In genomic region chr7:103812174-103812573, GRCm38 (mm10) we compare ENCODE assay signal across 27 mouse cellular contexts. TPM values are rescaled to one million over a fixed set of nuclear protein-coding genes. Genes with fewer than 3 reads are reported as not detected.
DNase-seq lines count a peak whose midpoint lies in the region; ATAC-seq and TF ChIP-seq lines count a peak whose summit lies in the region.
"Had no signal": no experiment of that assay in that cellular context is flagged by ENCODE, and none has a peak within 500 bp of the region (broad histone marks: within the 10 kb centered on the region; RNA-seq: fewer than 3 reads in every experiment).

No protein-coding gene starts in this region.

- 37% methylated on average over 1 of the region's 1 CpGs for WGBS in heart, embryonic 11.5 days (ENCODE audit: insufficient replicate concordance)
- WGBS in heart, embryonic 12.5 days = 40% methylated on average over 1 of the region's 1 CpGs
- 4% methylated on average over 1 of the region's 1 CpGs for WGBS in liver, embryonic 13.5 days (ENCODE audit: insufficient replicate concordance)

- no peak overlapping the region for H3K4me2 ChIP-seq in heart, embryonic 11.5 days
- H3K4me2 ChIP-seq in heart, embryonic 12.5 days = no peak overlapping the region
- H3K4me2 ChIP-seq in liver, embryonic 13.5 days = peak overlapping the region; percentile 63
- H3K4me2 ChIP-seq: hindbrain, embryonic 13.5 days; midbrain, embryonic 15.5 days had no signal

- H3K27ac ChIP-seq in heart, embryonic 11.5 days (ENCODE audit: low read depth, low read length) = peak overlapping the region; percentile 50; the same call in 1 of the 2 replicates
- no peak overlapping the region for H3K27ac ChIP-seq in heart, embryonic 12.5 days (ENCODE audit: poor library complexity, severe bottlenecking)
- H3K27ac ChIP-seq in liver, embryonic 13.5 days = peak overlapping the region; percentile 99
- no peak overlapping the region for H3K27ac ChIP-seq in layer of hippocampus, adult 2 months
- H3K27ac ChIP-seq: embryonic facial prominence, embryonic 10.5 days; gastrocnemius, adult 2 months; hindbrain, embryonic 13.5 days; midbrain, embryonic 15.5 days had no signal

- H3K9me3 ChIP-seq in heart, embryonic 11.5 days (replicated peaks; ENCODE audit: control insufficient read depth, low read length) = no peaks in the 10 kb centered on the region
- H3K9me3 ChIP-seq in heart, embryonic 12.5 days (replicated peaks) = no peaks in the 10 kb centered on the region
- no peaks in the 10 kb centered on the region for H3K9me3 ChIP-seq in liver, embryonic 13.5 days (replicated peaks)
- H3K9me3 ChIP-seq: embryonic facial prominence, embryonic 10.5 days; hindbrain, embryonic 13.5 days; midbrain, embryonic 15.5 days had no signal

- peak overlapping the region; percentile 21; the same call in 1 of the 2 replicates for H3K4me3 ChIP-seq in heart, embryonic 11.5 days (ENCODE audit: low read depth, low read length)
- H3K4me3 ChIP-seq in heart, embryonic 12.5 days = no peak overlapping the region
- H3K4me3 ChIP-seq in liver, embryonic 13.5 days (replicated peaks) = peak overlapping the region; percentile 69
- no peak overlapping the region for H3K4me3 ChIP-seq in layer of hippocampus, adult 2 months
- H3K4me3 ChIP-seq: embryonic facial prominence, embryonic 10.5 days; gastrocnemius, adult 2 months; hindbrain, embryonic 13.5 days; midbrain, embryonic 15.5 days had no signal

- TF ChIP-seq CTCF in layer of hippocampus, adult 2 months (conservative IDR thresholded peaks at IDR 0.05) = no peak

- H3K27me3 ChIP-seq in heart, embryonic 11.5 days (ENCODE audit: control insufficient read depth, insufficient read depth, low read length) = no peaks in the 10 kb centered on the region
- H3K27me3 ChIP-seq in heart, embryonic 12.5 days (replicated peaks) = no peaks in the 10 kb centered on the region
- H3K27me3 ChIP-seq in liver, embryonic 13.5 days = no peaks in the 10 kb centered on the region
- H3K27me3 ChIP-seq: hindbrain, embryonic 13.5 days; midbrain, embryonic 15.5 days had no signal

- DNase-seq in c-Kit-positive CD71-positive TER-119-negative erythroid progenitor cells, embryonic 14.5 days (ENCODE audit: low read depth) = peak; percentile 84
- DNase-seq in liver, embryonic 13.5 days = no peak
- DNase-seq in layer of hippocampus, adult 2 months (ENCODE audit: low spot score in 2 of 2) = no peak
- DNase-seq in gastrocnemius, adult 18-20 months (ENCODE audit: low spot score) = no peak
- no peak for DNase-seq in layer of hippocampus, adult 9-10 months (ENCODE audit: low spot score)
- DNase-seq: cerebellum, adult 11 months; cerebellum, postnatal 14 days; gastrocnemius, adult 2 months; heart, adult 11 months; layer of hippocampus, postnatal 36 days; left cerebral cortex, postnatal 4 days; lung, adult 2 months; right cerebral cortex, adult 18-20 months; thymus, postnatal 14 days had no signal

- no peak overlapping the region for H3K9ac ChIP-seq in heart, embryonic 11.5 days (ENCODE audit: low read depth, low read length)
- H3K9ac ChIP-seq in heart, embryonic 12.5 days = no peak overlapping the region
- peak overlapping the region; percentile 85 for H3K9ac ChIP-seq in liver, embryonic 13.5 days
- H3K9ac ChIP-seq: hindbrain, embryonic 13.5 days; midbrain, embryonic 15.5 days had no signal

- H3K36me3 ChIP-seq in heart, embryonic 11.5 days (ENCODE audit: control insufficient read depth, insufficient read depth, low read length) = no peaks in the 10 kb centered on the region
- H3K36me3 ChIP-seq in heart, embryonic 12.5 days = no peaks in the 10 kb centered on the region
- no peaks in the 10 kb centered on the region for H3K36me3 ChIP-seq in liver, embryonic 13.5 days
- H3K36me3 ChIP-seq: embryonic facial prominence, embryonic 10.5 days; hindbrain, embryonic 13.5 days; midbrain, embryonic 15.5 days had no signal

- H3K4me1 ChIP-seq in heart, embryonic 11.5 days (ENCODE audit: control insufficient read depth, insufficient read depth, low read length) = peaks cover 5% of the 10 kb centered on the region; the same call in 1 of the 2 replicates
- H3K4me1 ChIP-seq in heart, embryonic 12.5 days (replicated peaks) = no peaks in the 10 kb centered on the region; the same call in 1 of the 2 replicates
- peaks cover 38% of the 10 kb centered on the region for H3K4me1 ChIP-seq in liver, embryonic 13.5 days (replicated peaks)
- H3K4me1 ChIP-seq: embryonic facial prominence, embryonic 10.5 days; hindbrain, embryonic 13.5 days; midbrain, embryonic 15.5 days had no signal

- ATAC-seq in heart, embryonic 11.5 days (replicated peaks; ENCODE audit: insufficient number of reproducible peaks, low FRiP score, low TSS enrichment) = no peak
- no peak for ATAC-seq in heart, embryonic 12.5 days (ENCODE audit: insufficient number of reproducible peaks, low FRiP score)
- ATAC-seq in liver, embryonic 13.5 days (ENCODE audit: low read depth) = no peak
- ATAC-seq in neutrophil, adult 5-6 weeks (ENCODE audit: extremely low read depth, insufficient number of reproducible peaks, low FRiP score, poor library complexity, severe bottlenecking) = peak; percentile 91
- ATAC-seq: forebrain, embryonic 16.5 days; midbrain, embryonic 15.5 days had no signal

RNA-seq across cellular contexts. Expression of gene Hbb-bt, which starts 1.6 kb away (rescaled TPM):
- 2,483 and 3,067 TPM in 2 replicates for polyA plus RNA-seq in heart, embryonic 11.5 days (2014; fragmentation: Nextera tagmentation; extraction: Ambion mirVana)
- 3,072 and 3,403 TPM in 2 replicates for polyA plus RNA-seq in heart, embryonic 12.5 days (2016; fragmentation: Nextera tagmentation; extraction: Ambion mirVana)
- 49,070 and 53,102 TPM in 2 replicates for polyA plus RNA-seq in liver, embryonic 13.5 days (2015; fragmentation: Nextera tagmentation; extraction: Ambion mirVana)
- total RNA-seq in neutrophil, adult 5-6 weeks (2017) = 1,968 and 2,313 TPM in 2 replicates
- 10 to 100 TPM; 30.9 to 57.0 TPM for total RNA-seq in layer of hippocampus, adult 2 months (2021)
- total RNA-seq in gastrocnemius, adult 18-20 months (2021) = 10 to 100 TPM; 28.0 to 32.7 TPM

RNA-seq across cellular contexts. Expression of gene Hbb-bs, which starts 15.7 kb away (rescaled TPM):
- polyA plus RNA-seq in heart, embryonic 11.5 days (2014; fragmentation: Nextera tagmentation; extraction: Ambion mirVana) = 849 and 1,123 TPM in 2 replicates
- 2,689 and 3,022 TPM in 2 replicates for polyA plus RNA-seq in heart, embryonic 12.5 days (2016; fragmentation: Nextera tagmentation; extraction: Ambion mirVana)
- 91,050 and 104,119 TPM in 2 replicates for polyA plus RNA-seq in liver, embryonic 13.5 days (2015; fragmentation: Nextera tagmentation; extraction: Ambion mirVana)
- total RNA-seq in neutrophil, adult 5-6 weeks (2017) = 10,177 and 10,178 TPM in 2 replicates
- 100 to 1,000 TPM; 322 to 529 TPM for total RNA-seq in layer of hippocampus, adult 2 months (2021)
- 100 to 1,000 TPM; 317 to 407 TPM for total RNA-seq in gastrocnemius, adult 18-20 months (2021)

RNA-seq across cellular contexts. Expression of gene Olfr67, which starts 20.6 kb away (rescaled TPM):
- polyA plus RNA-seq in heart, embryonic 11.5 days (2014; fragmentation: Nextera tagmentation; extraction: Ambion mirVana) = 0.08 TPM in 1 of 2 replicates, not detected in the other
- polyA plus RNA-seq in heart, embryonic 12.5 days (2016; fragmentation: Nextera tagmentation; extraction: Ambion mirVana) = not detected in 2 replicates
- polyA plus RNA-seq in liver, embryonic 13.5 days (2015; fragmentation: Nextera tagmentation; extraction: Ambion mirVana) = not detected in 2 replicates
- total RNA-seq in neutrophil, adult 5-6 weeks (2017) = not detected in 2 replicates
- total RNA-seq in layer of hippocampus, adult 2 months (2021) = not detected
- not detected for total RNA-seq in gastrocnemius, adult 18-20 months (2021)
- total RNA-seq: adrenal gland, postnatal 4 days; gastrocnemius, adult 2 months; layer of hippocampus, postnatal 36 days; left cerebral cortex, postnatal 4 days had no signal
- polyA plus RNA-seq: embryonic facial prominence, embryonic 10.5 days; forebrain, embryonic 16.5 days; heart, postnatal 0 days; hindbrain, embryonic 13.5 days; intestine, embryonic 14.5 days; kidney, embryonic 14.5 days; large intestine, adult 2 months; lung, adult 2 months; midbrain, embryonic 15.5 days; stomach, embryonic 16.5 days had no signal

RNA-seq across cellular contexts. Expression of gene Hbb-bh2, which starts 28.1 kb away (rescaled TPM):
- polyA plus RNA-seq in heart, embryonic 11.5 days (2014; fragmentation: Nextera tagmentation; extraction: Ambion mirVana) = 0.31 TPM in 1 of 2 replicates, not detected in the other
- 0.50 and 0.56 TPM in 2 replicates for polyA plus RNA-seq in heart, embryonic 12.5 days (2016; fragmentation: Nextera tagmentation; extraction: Ambion mirVana)
- 0.32 and 0.36 TPM in 2 replicates for polyA plus RNA-seq in liver, embryonic 13.5 days (2015; fragmentation: Nextera tagmentation; extraction: Ambion mirVana)
- not detected in 2 replicates for total RNA-seq in neutrophil, adult 5-6 weeks (2017)
- not detected for total RNA-seq in layer of hippocampus, adult 2 months (2021)
- not detected for total RNA-seq in gastrocnemius, adult 18-20 months (2021)
- total RNA-seq: adrenal gland, postnatal 4 days; gastrocnemius, adult 2 months; layer of hippocampus, postnatal 36 days; left cerebral cortex, postnatal 4 days had no signal
- polyA plus RNA-seq: forebrain, embryonic 16.5 days; heart, postnatal 0 days; hindbrain, embryonic 13.5 days; intestine, embryonic 14.5 days; kidney, embryonic 14.5 days; large intestine, adult 2 months; lung, adult 2 months; midbrain, embryonic 15.5 days; stomach, embryonic 16.5 days had no signal

RNA-seq across cellular contexts. Expression of gene Hbb-bh1, which starts 30.8 kb away (rescaled TPM):
- 7,786 and 8,740 TPM in 2 replicates for polyA plus RNA-seq in heart, embryonic 11.5 days (2014; fragmentation: Nextera tagmentation; extraction: Ambion mirVana)
- polyA plus RNA-seq in heart, embryonic 12.5 days (2016; fragmentation: Nextera tagmentation; extraction: Ambion mirVana) = 2,015 and 2,280 TPM in 2 replicates
- 367 and 436 TPM in 2 replicates for polyA plus RNA-seq in liver, embryonic 13.5 days (2015; fragmentation: Nextera tagmentation; extraction: Ambion mirVana)
- not detected in 2 replicates for total RNA-seq in neutrophil, adult 5-6 weeks (2017)
- not detected for total RNA-seq in layer of hippocampus, adult 2 months (2021)
- total RNA-seq in gastrocnemius, adult 18-20 months (2021) = not detected
- total RNA-seq: adrenal gland, postnatal 4 days; gastrocnemius, adult 2 months; layer of hippocampus, postnatal 36 days; left cerebral cortex, postnatal 4 days had no signal
- polyA plus RNA-seq: forebrain, embryonic 16.5 days; heart, postnatal 0 days; large intestine, adult 2 months; lung, adult 2 months had no signal

Comparison
In these comparisons a context has a peak if more than half of its experiments do, and no peak if none do; other contexts are left out.
1. H3K27ac ChIP-seq: peak in heart, embryonic 11.5 days (single experiment) and liver, embryonic 13.5 days (single experiment); none in heart, embryonic 12.5 days (single experiment) and layer of hippocampus, adult 2 months (single experiment).
2. H3K4me3 ChIP-seq: peak in heart, embryonic 11.5 days (single experiment) and liver, embryonic 13.5 days (single experiment); none in heart, embryonic 12.5 days (single experiment) and layer of hippocampus, adult 2 months (single experiment).
3. RNA of gene Hbb-bt, which starts 1.6 kb away (total RNA-seq): 1,968 to 2,313 TPM in neutrophil, adult 5-6 weeks; 30.9 to 57.0 TPM in layer of hippocampus, adult 2 months and 28.0 to 32.7 TPM in gastrocnemius, adult 18-20 months; every median in the first group is over 10 times any median in the second.
4. RNA of gene Hbb-bs, which starts 15.7 kb away (total RNA-seq): 10,177 to 10,178 TPM in neutrophil, adult 5-6 weeks; 322 to 529 TPM in layer of hippocampus, adult 2 months and 317 to 407 TPM in gastrocnemius, adult 18-20 months; every median in the first group is over 10 times any median in the second.